Mouse (Mus musculus) liver, embryonic 14.5 days (tissue): ENCODE data around the gene Gm17268. TPM values are rescaled to one million over a fixed set of nuclear protein-coding genes. Genes with fewer than 3 reads are reported as not detected.

Experiments
- ATAC-seq: fragments of 200-750 bp; cut with Nextera tagmentation; 2 replicates; pipeline ENCODE4 v1.8.0; 2017; ENCODE audit warnings: moderate number of reproducible peaks, mild to moderate bottlenecking, moderate library complexity; ENCODE audit not compliant: insufficient read depth
- DNase-seq, 3 experiments: peaks; one replicate each; pipeline ENCODE4 v3.0.0-alpha.2; 2012 to 2013; ENCODE audit warnings: low read depth in 3 of 3, low spot score in 3 of 3
- H3K27ac ChIP-seq: fragments of 300-500 bp; sonication (generic); 2 replicates; pipeline ENCODE4 v1.5.1; 2014; ENCODE audit warnings: moderate library complexity, mild to moderate bottlenecking, control low read depth, inconsistent platforms
- H3K27me3 ChIP-seq: fragments of 300-500 bp; sonication (generic); 2 replicates; pipeline ENCODE4 v1.6.1; 2014; ENCODE audit warnings: mild to moderate bottlenecking, low read length, moderate library complexity; ENCODE audit not compliant: control insufficient read depth, insufficient read depth
- H3K36me3 ChIP-seq: fragments of 300-500 bp; sonication (generic); replicated peaks from 2 replicates; pipeline ENCODE4 v1.6.1; 2014; ENCODE audit warnings: low read depth; ENCODE audit not compliant: control insufficient read depth, insufficient read depth
- H3K4me1 ChIP-seq, 2 experiments: fragments of 200-500 bp in 1 of 2; fragments of 300-500 bp in 1 of 2; sonication (generic) in 1 of 2; replicated peaks; 2 replicates each; pipeline ENCODE4 v1.6.1; 2012 to 2014; ENCODE audit warnings: antibody characterized with exemption in 1 of 2, inconsistent platforms in 1 of 2, low read length in 1 of 2; ENCODE audit not compliant: control insufficient read depth in 2 of 2, insufficient read depth in 2 of 2
- H3K4me2 ChIP-seq: fragments of 300-500 bp; sonication (generic); 2 replicates; pipeline ENCODE4 v1.6.1; 2014; ENCODE audit warnings: low read depth, mild to moderate bottlenecking, control low read depth, moderate library complexity
- H3K4me3 ChIP-seq, 2 experiments: fragments of 200-500 bp in 1 of 2; fragments of 300-500 bp in 1 of 2; sonication (generic) in 1 of 2; 2 replicates each; pipeline ENCODE4 v1.5.1; 2012 to 2014; ENCODE audit warnings: low read depth in 2 of 2, low read length in 2 of 2, mild to moderate bottlenecking in 2 of 2, control low read depth in 1 of 2, inconsistent platforms in 1 of 2, moderate library complexity in 1 of 2; ENCODE audit not compliant: insufficient read depth in 1 of 2
- H3K9ac ChIP-seq: fragments of 300-500 bp; sonication (generic); replicated peaks from 2 replicates; pipeline ENCODE4 v1.6.1; 2014; ENCODE audit warnings: mild to moderate bottlenecking, control low read depth, moderate library complexity
- H3K9me3 ChIP-seq: fragments of 300-500 bp; sonication (generic); 2 replicates; pipeline ENCODE4 v1.6.1; 2016; ENCODE audit warnings: low read length, mixed read lengths; ENCODE audit not compliant: control insufficient read depth
- CTCF ChIP-seq: IDR thresholded peaks from 2 replicates; pipeline ENCODE4 v1.5.1; 2016; ENCODE audit warnings: antibody characterized with exemption, low read depth, control low read depth
- EP300 ChIP-seq: IDR thresholded peaks from 2 replicates; pipeline ENCODE4 v1.6.1; 2016; ENCODE audit warnings: antibody characterized with exemption, low read depth
- whole genome bisulfite sequencing: fragments of 180-500 bp; shearing (Covaris S2); extraction: QIAGEN DNeasy Blood & Tissue Kit; methylation state at CpG from one replicate; pipeline ENCODE4 v1.1.7; 2014; ENCODE audit not compliant: insufficient replicate concordance; 5-methylcytosine and 5-hydroxymethylcytosine counted together
- polyA plus RNA-seq, 2 experiments: library from polyadenylated mRNA; depleted of rRNA in 1 of 2; stranded (reverse) in 1 of 2; unstranded in 1 of 2; fragments of >200 nt; fragmentation: Nextera tagmentation in 1 of 2; extraction: Ambion mirVana in 1 of 2; gene quantifications; 2 replicates each; pipeline versions ENCODE4 v1.2.1 to v1.2.3; 2012 to 2014

Gm17268 gene
- polyA plus RNA-seq, 2 experiments = not detected

- no peaks in the 10 kb centered on the region for H3K9me3 ChIP-seq
- no peak for TF ChIP-seq CTCF
- TF ChIP-seq EP300 = no peak
- H3K36me3 ChIP-seq = no peaks in the 10 kb centered on the region
- WGBS = 51% methylated on average over 2 of the region's 2 CpGs
- no peaks in the 10 kb centered on the region for H3K27me3 ChIP-seq
- no peaks in the 10 kb centered on the region for H3K4me1 ChIP-seq
- H3K4me3 ChIP-seq = no peak overlapping the region
- no peak overlapping the region for H3K9ac ChIP-seq
- no peak overlapping the region for H3K4me2 ChIP-seq
- ATAC-seq (no peak), DNase-seq (no peak)
- H3K27ac ChIP-seq = no peak overlapping the region
Observed at GRCm38 (mm10) chr11:82063454-82063853, 25.1 kb upstream of the Gm17268 start.

GRCm38 (mm10) chr11:82062226-82062625 lies 23.9 kb upstream of the Gm17268 start:
- WGBS = 46% methylated on average over 3 of the region's 3 CpGs
- TF ChIP-seq EP300 = no peak
- no peak for TF ChIP-seq CTCF
- ATAC-seq (no peak), DNase-seq (no peak)
- H3K27ac ChIP-seq = no peak overlapping the region
- no peak overlapping the region for H3K4me2 ChIP-seq
- no peaks in the 10 kb centered on the region for H3K9me3 ChIP-seq
- H3K27me3 ChIP-seq = no peaks in the 10 kb centered on the region
- no peak overlapping the region for H3K9ac ChIP-seq
- no peaks in the 10 kb centered on the region for H3K4me1 ChIP-seq
- no peaks in the 10 kb centered on the region for H3K36me3 ChIP-seq
- no peak overlapping the region for H3K4me3 ChIP-seq

- WGBS = 72% methylated on average over 6 of the region's 6 CpGs
- H3K4me1 ChIP-seq = no peaks in the 10 kb centered on the region
- TF ChIP-seq EP300 (no peak), CTCF (no peak)
- H3K27me3 ChIP-seq = no peaks in the 10 kb centered on the region
- ATAC-seq = no peak
- no peak within 1 kb of the TSS for H3K4me2 ChIP-seq
- H3K36me3 ChIP-seq = no peaks in the 10 kb centered on the region
- no peak within 1 kb of the TSS for H3K4me3 ChIP-seq
- no peak for DNase-seq
- no peak within 1 kb of the TSS for H3K9ac ChIP-seq
- no peak within 1 kb of the TSS for H3K27ac ChIP-seq
- no peaks in the 10 kb centered on the region for H3K9me3 ChIP-seq
Observed at GRCm38 (mm10) chr11:82057646-82058045, 19.3 kb upstream of the Gm17268 start, which contains the start of gene Ccl11. TSS of gene Ccl11 (plus strand) at chr11:82057823.

GRCm38 (mm10) chr11:82053849-82054248 lies 15.5 kb upstream of the Gm17268 start:
- Histone ChIP-seq H3K4me1 (no peaks in the 10 kb centered on the region), H3K27ac (no peak overlapping the region), H3K9ac (no peak overlapping the region), H3K9me3 (no peaks in the 10 kb centered on the region), H3K4me3 (no peak overlapping the region), H3K27me3 (no peaks in the 10 kb centered on the region), H3K36me3 (no peaks in the 10 kb centered on the region), H3K4me2 (no peak overlapping the region)
- no peak for DNase-seq
- TF ChIP-seq EP300 = no peak
- no peak for TF ChIP-seq CTCF
- no peak for ATAC-seq
- 70% methylated on average over 7 of the region's 7 CpGs for WGBS

- Histone ChIP-seq H3K4me3 (no peak overlapping the region), H3K9ac (no peak overlapping the region), H3K27me3 (no peaks in the 10 kb centered on the region), H3K4me1 (no peaks in the 10 kb centered on the region), H3K36me3 (no peaks in the 10 kb centered on the region), H3K9me3 (no peaks in the 10 kb centered on the region), H3K27ac (no peak overlapping the region), H3K4me2 (no peak overlapping the region)
- peak in 1 of 3 experiments; percentile 20 for DNase-seq
- ATAC-seq = no peak
- no peak for TF ChIP-seq EP300
- peak; percentile 57 for TF ChIP-seq CTCF
- WGBS = 21% methylated on average over 6 of the region's 6 CpGs
Observed at GRCm38 (mm10) chr11:82047746-82048415, 9.5 kb upstream of the Gm17268 start.
